Mouse (Mus musculus): ENCODE data around the gene Olfr319. TPM values are rescaled to one million over a fixed set of nuclear protein-coding genes. Genes with fewer than 3 reads are reported as not detected.
"Not testable (repeated sequence)": the region's sequence is repeated elsewhere in the genome, so short reads cannot be mapped to it uniquely, and the experiment has no call there.

Olfr319 gene
- not detected in 2 replicates for polyA plus RNA-seq (2011; ENCODE audit: insufficient read length, low read depth, missing spikeins)

DNA sequence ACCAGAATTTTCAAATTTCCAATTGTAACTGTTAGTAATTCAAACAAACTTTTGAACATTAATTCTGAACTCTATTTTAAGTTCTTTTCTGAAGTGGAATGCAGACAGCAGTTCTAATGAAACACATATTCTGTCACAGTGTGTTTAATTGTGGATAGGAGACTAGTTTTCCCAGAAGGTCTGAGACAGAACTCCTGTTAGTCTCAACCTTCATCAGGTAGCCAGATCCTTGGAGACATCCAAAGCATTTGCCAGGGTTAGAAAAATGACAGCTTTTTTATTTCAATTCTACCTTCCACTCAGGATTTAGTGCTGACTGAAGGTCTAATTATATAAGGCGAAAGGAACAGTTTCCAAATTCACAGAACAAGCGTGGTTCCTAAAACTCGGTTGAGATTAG is at the start of gene Olfr319:
Gene Olfr319, plus strand, starts transcription at position 301 of the 400 bp plus-strand sequence.
- Histone ChIP-seq H3K4me3 (ENCODE audit: insufficient read depth, low read length) (no peak within 1 kb of the TSS), H3K4me1 (ENCODE audit: control insufficient read depth, insufficient read depth, low read length) (no peaks in the 10 kb centered on the region), H3K27ac (ENCODE audit: insufficient read depth, low read length) (no peak within 1 kb of the TSS)
- TF ChIP-seq CTCF (IDR thresholded peaks at IDR 0.05; ENCODE audit: borderline replicate concordance, insufficient read depth, low read length) (no peak), POLR2A (IDR thresholded peaks at IDR 0.05; ENCODE audit: low read depth, low read length) (no peak)

DNA sequence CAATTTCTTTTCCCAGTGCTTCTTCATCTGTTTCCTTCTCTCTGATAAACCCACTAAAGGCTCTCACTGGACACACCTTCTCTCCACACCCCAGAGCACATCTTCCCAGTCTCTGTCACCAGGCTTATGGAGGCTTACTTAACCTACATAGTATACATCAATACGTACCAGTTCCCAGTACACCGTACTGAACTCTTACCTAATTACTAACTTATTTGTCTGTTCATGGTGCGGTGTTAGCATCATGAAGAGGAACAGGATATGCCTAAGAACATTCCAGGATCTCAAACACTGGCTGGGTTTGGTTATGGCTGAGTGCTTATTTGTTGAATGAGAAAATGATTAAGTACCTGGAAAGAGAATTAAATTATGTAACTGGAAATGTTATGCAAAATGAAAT is 43.8 kb upstream of the Olfr319 start:
- Histone ChIP-seq H3K4me1 (ENCODE audit: control insufficient read depth, insufficient read depth, low read length) (no peaks in the 10 kb centered on the region), H3K27ac (ENCODE audit: insufficient read depth, low read length) (no peak overlapping the region), H3K4me3 (ENCODE audit: insufficient read depth, low read length) (no peak overlapping the region)
- TF ChIP-seq POLR2A (IDR thresholded peaks at IDR 0.05; ENCODE audit: low read depth, low read length) (no peak), CTCF (IDR thresholded peaks at IDR 0.05; ENCODE audit: borderline replicate concordance, insufficient read depth, low read length) (no peak)

DNA sequence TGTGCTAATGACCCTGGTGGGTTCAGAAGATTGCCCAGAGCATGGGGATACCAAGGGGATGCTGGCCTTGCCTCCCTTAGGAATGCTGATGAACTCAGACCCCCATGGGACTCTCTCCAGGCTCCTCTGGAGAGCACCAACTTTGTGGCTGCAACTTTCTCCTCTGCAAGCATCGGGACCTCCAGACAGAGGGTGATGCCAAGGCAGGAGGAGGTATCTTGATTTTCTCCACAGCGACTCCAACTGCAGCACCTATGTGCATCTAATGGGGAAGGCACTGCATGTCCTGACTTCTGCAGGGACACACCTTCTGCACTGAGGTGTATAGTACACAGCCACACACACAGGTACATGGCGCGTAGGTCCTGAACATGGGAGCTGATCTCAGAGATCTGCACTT is 40.4 kb upstream of the Olfr319 start, which contains the start of gene Olfr322:
Gene Olfr322, plus strand, starts transcription at position 187 of the 400 bp plus-strand sequence.
- H3K4me1 ChIP-seq (ENCODE audit: control insufficient read depth, insufficient read depth, low read length) = no peaks in the 10 kb centered on the region
- no peak within 1 kb of the TSS for H3K4me3 ChIP-seq (ENCODE audit: insufficient read depth, low read length)
- TF ChIP-seq POLR2A (IDR thresholded peaks at IDR 0.05; ENCODE audit: low read depth, low read length) (no peak), CTCF (IDR thresholded peaks at IDR 0.05; ENCODE audit: borderline replicate concordance, insufficient read depth, low read length) (no peak)
- H3K27ac ChIP-seq (ENCODE audit: insufficient read depth, low read length) = no peak within 1 kb of the TSS

DNA sequence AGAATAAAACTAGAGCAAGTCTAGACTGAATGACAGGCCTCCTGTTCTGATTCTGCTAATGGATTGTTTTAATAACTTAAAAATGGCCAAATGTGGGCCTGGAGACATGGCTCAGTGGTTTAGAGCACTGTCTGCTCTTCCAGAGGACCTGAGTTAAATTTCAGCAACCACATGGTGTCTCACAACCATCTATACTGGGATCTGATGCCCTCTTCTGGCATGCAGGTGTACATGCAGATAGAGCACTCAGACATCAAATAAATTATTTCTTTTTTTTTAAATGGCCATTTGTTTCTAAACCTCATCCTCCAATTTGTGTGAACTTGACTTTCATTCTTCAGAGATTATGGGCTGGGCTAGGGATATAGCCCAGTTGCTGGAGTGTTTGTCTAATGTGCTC is 29.7 kb upstream of the Olfr319 start:
- H3K27ac ChIP-seq (ENCODE audit: insufficient read depth, low read length) = no peak overlapping the region
- TF ChIP-seq POLR2A (IDR thresholded peaks at IDR 0.05; ENCODE audit: low read depth, low read length) = no peak
- TF ChIP-seq CTCF (IDR thresholded peaks at IDR 0.05; ENCODE audit: borderline replicate concordance, insufficient read depth, low read length) = no peak
- no peaks in the 10 kb centered on the region for H3K4me1 ChIP-seq (ENCODE audit: control insufficient read depth, insufficient read depth, low read length)
- no peak overlapping the region for H3K4me3 ChIP-seq (ENCODE audit: insufficient read depth, low read length)

DNA sequence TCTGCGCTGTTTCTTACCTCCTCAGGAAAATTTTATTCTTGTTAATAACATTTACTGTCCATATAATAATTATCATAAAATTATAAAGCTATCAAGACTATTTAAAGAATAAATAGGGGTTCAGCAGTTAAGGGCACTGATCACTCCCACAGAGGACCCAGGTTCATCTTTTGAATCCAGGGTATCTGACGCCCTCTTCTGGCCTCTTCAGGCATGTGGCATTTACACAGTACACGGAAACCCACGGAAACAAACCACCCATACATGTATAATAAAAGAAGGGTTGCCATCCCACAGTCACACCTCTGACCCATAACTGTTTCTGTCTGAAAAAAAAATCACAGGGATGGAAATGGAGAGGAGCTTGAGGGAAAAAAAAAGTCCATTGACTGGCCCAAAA is 27.1 kb upstream of the Olfr319 start:
- Histone ChIP-seq H3K4me3 (ENCODE audit: insufficient read depth, low read length) (no peak overlapping the region), H3K4me1 (ENCODE audit: control insufficient read depth, insufficient read depth, low read length) (no peaks in the 10 kb centered on the region), H3K27ac (ENCODE audit: insufficient read depth, low read length) (no peak overlapping the region)
- TF ChIP-seq CTCF (IDR thresholded peaks at IDR 0.05; ENCODE audit: borderline replicate concordance, insufficient read depth, low read length) = no peak
- no peak for TF ChIP-seq POLR2A (IDR thresholded peaks at IDR 0.05; ENCODE audit: low read depth, low read length)

DNA sequence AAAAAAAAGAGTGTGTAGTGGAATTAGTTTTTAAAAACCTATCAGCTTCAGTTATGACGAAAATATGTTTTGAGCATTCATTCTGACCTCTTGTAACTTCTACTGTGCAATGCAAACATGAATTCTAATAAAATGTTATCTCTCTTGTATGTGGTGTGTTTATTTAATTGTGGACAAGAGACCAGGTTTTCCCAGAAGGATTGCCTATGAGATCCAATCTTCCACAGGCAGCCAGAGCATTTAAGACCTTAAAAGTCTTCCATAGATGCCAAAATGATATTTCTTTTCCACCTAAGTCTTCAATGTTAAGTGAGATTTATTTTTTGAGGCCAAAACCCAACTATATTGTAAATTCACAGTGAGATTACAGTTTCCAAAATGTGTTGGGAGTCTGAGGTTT is 18.2 kb upstream of the Olfr319 start, which contains the start of gene Olfr320:
Gene Olfr320, plus strand, starts transcription at position 301 of the 400 bp plus-strand sequence.
- Histone ChIP-seq H3K4me1 (ENCODE audit: control insufficient read depth, insufficient read depth, low read length) (no peaks in the 10 kb centered on the region), H3K4me3 (ENCODE audit: insufficient read depth, low read length) (no peak within 1 kb of the TSS), H3K27ac (ENCODE audit: insufficient read depth, low read length) (no peak within 1 kb of the TSS)
- TF ChIP-seq POLR2A (IDR thresholded peaks at IDR 0.05; ENCODE audit: low read depth, low read length) = no peak

DNA sequence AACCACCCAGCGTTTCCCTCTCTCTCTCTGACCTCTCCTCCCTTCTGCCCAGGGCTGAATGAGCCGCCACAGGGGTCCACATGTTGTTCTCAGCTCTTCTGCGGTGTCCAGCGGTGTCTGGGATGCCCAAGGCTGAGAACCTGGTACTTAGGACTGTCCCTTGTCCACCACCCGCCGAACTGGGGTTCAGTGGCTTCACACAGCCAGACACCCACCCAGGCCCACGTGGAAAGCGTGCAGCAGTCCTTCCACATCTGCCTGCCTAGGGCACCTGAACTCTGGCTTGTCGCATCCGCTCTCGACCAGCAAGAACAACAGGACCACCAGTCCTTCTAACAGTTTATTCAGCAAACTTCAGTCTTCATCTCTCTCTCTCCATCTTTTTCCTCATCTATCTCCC is 10.1 kb downstream of the Olfr319 start:
- H3K4me1 ChIP-seq (ENCODE audit: control insufficient read depth, insufficient read depth, low read length) = no peaks in the 10 kb centered on the region
- no peak overlapping the region for H3K27ac ChIP-seq (ENCODE audit: insufficient read depth, low read length)
- TF ChIP-seq POLR2A (IDR thresholded peaks at IDR 0.05; ENCODE audit: low read depth, low read length) = no peak
- no peak for TF ChIP-seq CTCF (IDR thresholded peaks at IDR 0.05; ENCODE audit: borderline replicate concordance, insufficient read depth, low read length)
- H3K4me3 ChIP-seq (ENCODE audit: insufficient read depth, low read length) = no peak overlapping the region

DNA sequence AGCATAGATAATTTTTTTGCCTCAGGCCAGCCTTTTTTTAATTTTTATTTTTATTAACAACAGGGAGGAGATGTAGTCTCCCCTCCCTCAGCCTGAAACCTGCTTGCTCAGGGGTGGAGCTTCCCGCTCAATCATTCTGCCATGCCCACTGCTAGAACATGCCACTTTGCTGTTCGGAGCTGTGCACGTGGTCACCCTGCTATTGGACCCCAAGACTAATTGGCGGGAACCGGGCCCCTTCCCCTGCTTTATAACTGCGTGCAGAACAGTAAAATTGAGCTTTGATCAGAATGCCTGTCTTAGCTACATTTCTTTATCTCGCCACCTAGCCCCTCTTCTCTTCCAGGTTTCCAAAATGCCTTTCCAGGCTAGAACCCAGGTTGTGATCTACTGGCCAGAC is 18.8 kb downstream of the Olfr319 start:
- not testable (repeated sequence) for H3K4me3 ChIP-seq (ENCODE audit: insufficient read depth, low read length); H3K4me1 ChIP-seq (ENCODE audit: control insufficient read depth, insufficient read depth, low read length); H3K27ac ChIP-seq (ENCODE audit: insufficient read depth, low read length)

DNA sequence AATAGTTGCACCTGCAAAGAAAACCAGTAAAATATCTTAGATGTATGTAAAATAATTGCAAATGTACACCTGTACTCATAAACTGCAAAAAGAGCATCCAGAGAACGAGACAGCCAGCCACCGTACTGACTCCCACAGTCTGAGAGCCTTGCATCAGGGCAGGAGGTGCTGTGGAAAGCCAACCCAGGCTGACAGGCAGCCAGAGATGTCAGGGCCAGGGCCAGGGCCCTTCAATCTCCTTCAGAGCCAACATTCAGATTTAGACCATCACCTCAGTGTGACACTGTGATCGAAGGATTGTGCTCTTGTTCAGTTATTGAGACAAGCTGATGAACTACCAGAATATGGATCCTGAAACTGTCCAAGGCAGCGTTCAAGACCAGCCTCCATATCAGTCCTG is 20.7 kb downstream of the Olfr319 start:
- TF ChIP-seq POLR2A (IDR thresholded peaks at IDR 0.05; ENCODE audit: low read depth, low read length) = no peak
- no peak for TF ChIP-seq CTCF (IDR thresholded peaks at IDR 0.05; ENCODE audit: borderline replicate concordance, insufficient read depth, low read length)

DNA sequence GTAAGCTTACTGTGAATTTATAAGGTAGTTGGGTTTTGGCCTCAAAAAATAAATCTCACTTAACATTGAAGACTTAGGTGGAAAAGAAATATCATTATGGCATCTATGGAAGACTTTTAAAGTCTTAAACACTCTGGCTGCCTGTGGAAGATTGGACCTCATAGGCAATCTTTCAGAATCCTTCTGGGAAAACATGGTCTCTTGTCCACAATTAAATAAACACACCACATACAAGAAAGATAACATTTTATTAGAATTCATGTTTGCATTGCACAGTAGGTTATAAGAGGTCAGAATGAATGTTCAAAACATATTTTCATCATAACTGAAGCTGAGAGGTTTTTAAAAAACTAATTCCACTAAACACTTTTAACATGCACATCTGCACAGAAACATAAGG is 25.0 kb downstream of the Olfr319 start, which contains the start of gene Olfr318:
Gene Olfr318, minus strand, starts transcription at position 101 of the 400 bp plus-strand sequence.
- Histone ChIP-seq H3K4me3 (ENCODE audit: insufficient read depth, low read length) (no peak within 1 kb of the TSS), H3K4me1 (ENCODE audit: control insufficient read depth, insufficient read depth, low read length) (no peaks in the 10 kb centered on the region), H3K27ac (ENCODE audit: insufficient read depth, low read length) (no peak within 1 kb of the TSS)
- TF ChIP-seq POLR2A (IDR thresholded peaks at IDR 0.05; ENCODE audit: low read depth, low read length) (no peak), CTCF (IDR thresholded peaks at IDR 0.05; ENCODE audit: borderline replicate concordance, insufficient read depth, low read length) (no peak)

More for the DNA sequence above, 20.7 kb downstream of the Olfr319 start:
- no peak overlapping the region for H3K4me3 ChIP-seq (ENCODE audit: insufficient read depth, low read length)
- no peaks in the 10 kb centered on the region for H3K4me1 ChIP-seq (ENCODE audit: control insufficient read depth, insufficient read depth, low read length)
- no peak overlapping the region for H3K27ac ChIP-seq (ENCODE audit: insufficient read depth, low read length)

DNA sequence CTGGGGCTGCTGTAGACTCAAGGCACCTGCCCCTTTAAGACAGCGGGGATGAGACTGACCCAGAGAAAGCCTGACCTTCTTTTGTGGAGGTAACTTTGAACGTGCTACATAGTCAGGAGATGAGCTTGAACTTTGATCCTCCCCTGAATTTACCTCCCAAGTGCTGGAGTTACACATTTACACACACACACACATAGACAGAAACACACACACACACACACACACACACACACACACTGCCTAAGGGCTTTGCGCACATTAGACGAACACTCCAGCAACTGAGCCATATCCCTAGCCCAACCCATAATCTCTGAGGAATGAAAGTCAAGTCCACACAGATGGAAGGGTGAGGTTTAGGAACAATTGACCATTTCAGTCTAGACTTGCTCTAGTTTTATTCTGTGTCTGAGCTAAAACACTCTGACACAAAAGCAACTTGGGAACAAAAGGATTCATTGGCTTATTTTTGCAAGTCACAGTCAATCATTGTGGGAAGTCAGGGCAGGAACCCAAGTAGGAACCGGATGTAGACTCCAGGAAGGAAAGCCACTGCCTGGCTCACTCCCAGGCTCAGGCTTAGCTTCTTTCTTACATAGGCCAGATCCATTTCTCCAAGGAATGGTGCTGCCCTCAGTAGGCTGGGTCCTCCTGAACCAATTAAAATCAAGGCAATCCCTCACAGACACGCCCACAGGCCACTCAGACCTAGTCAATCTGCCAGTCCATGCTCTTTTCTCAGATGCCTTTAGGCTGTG is 29.1 kb downstream of the Olfr319 start:
- not testable (repeated sequence) for H3K4me1 ChIP-seq (ENCODE audit: control insufficient read depth, insufficient read depth, low read length); H3K27ac ChIP-seq (ENCODE audit: insufficient read depth, low read length); H3K4me3 ChIP-seq (ENCODE audit: insufficient read depth, low read length)
